Mouse (Mus musculus) kidney, adult 18-20 months (tissue): ENCODE data around the gene Pam16.

Experiments
- DNase-seq: peaks from one replicate; pipeline ENCODE4 v3.0.0; 2021

Pam16 gene

DNA sequence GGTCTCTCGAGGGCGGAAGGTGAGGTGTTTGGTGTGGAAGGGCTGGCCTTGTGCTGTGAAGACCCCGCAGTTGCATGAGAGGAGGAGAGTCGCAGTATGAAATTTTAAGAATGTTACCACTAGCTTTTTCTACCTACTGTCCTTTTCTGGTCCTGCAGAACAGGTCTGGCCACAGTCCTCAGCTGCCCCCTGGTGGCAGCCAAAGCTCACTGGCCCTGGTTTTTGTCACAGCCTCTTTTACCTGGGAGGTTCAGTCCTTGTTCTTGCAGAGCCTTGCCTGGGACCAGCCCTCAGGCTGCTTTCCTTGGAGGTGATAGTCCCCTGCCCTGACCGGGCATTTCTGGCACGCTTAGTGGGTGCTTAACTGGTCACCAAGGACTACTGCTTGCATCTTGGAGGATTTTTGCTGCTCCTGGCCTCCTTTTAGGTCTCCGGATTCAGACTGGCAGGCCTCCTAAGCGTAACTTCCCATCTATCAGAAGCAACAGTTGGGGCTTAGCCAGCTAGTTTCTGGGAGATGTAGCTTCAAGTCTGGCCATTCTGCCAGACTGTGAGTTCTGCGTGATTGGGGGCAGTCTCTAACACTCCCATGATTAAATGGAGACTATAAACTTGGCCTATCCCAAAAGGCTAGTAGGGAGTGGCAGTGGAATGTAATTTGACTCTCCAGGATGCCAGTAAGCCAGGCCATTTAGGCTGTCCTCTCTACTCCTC is 16.8 kb downstream of the Pam16 start:
- peak; percentile 88 for DNase-seq

DNA sequence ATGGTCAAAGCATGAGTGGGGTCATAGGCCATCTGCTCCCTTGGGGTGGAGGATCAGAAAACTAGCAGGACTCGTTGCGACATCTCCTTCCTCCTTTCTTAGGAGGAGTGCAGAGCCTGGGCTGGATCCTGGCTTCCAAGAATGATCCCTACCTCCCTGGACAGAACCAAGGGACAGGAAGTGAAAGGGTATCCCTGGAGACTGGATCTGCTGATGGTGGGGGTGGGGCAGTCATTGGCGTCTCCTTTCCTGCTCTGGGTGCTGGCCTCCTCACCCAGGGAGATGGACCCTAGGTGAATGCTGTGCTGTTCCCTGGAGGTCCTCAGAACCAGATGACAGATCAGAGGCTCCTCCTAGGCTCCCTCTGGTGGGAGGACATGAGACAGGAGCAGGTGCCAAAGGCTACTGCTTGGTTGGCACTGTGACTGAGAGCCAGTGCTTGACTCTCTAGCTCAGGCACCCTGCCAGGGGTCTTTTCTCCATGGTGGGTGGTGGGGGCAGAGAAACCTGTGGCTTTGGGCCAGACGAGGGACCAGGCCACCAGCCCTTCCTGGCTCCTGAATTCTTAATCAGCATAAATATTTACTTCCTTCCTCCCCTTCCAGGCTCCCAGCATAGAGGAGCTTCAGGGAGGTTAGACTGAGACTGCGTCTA is 18.2 kb downstream of the Pam16 start:
- DNase-seq, result peak; percentile 78

DNA sequence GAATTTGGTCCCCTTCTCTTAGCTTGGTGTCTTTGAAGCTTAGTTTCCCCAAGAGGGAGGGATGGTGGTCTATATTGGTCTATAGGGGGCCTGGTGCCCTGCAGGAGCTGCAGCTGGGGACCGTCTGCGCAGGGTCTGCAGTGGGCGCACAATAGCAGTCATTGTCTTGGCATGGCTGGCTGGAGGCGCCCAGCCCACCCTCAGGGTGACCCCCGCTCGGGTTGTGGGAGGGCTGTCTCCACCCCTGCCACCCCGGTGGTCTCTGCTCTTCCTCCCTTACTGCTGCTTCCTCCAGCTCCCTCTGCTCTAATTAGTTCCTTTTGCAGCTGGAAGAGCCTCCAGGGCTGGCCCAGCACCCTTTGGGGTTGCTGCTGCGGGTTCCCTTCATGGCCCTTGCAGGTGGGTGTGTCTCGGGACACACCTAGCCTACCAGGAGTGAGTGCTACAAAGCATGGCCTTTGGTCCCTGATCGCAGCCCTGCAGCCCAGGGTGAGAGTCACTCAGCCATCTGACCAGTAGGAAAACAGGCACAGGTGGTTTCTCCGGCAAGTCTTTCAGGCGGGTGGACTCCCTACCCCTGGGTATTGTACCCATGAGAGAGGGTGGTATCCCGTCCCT is 19.2 kb downstream of the Pam16 start:
- DNase-seq, result peak; percentile 41

DNA sequence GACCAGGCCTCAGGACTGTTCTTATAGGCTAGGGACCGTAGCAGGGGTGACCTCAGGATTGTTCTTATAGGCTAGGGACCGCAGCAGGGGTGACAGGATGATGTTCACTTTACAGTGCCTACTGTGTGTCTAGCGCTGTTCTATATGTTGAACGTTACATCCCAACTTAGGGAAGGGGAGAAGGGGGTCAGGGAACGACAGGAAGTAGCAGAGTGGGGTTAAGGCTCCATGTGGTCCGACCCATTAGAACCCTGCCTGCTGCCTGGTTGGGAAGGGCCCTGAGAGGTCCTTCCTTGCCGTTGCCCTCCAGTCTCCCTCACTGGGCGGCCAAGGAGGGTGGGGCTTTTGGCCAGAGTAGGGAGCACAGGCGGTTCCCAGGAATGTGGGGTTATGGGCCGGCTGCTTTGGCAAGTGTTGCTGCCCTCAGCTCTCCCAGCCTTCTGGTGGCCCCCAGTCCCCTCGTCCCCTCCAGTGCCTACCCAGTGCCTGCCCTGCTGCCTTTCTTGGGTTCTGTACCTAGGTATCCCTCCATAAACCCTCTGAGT is 20.4 kb downstream of the Pam16 start:
- DNase-seq, result peak; percentile 59

DNA sequence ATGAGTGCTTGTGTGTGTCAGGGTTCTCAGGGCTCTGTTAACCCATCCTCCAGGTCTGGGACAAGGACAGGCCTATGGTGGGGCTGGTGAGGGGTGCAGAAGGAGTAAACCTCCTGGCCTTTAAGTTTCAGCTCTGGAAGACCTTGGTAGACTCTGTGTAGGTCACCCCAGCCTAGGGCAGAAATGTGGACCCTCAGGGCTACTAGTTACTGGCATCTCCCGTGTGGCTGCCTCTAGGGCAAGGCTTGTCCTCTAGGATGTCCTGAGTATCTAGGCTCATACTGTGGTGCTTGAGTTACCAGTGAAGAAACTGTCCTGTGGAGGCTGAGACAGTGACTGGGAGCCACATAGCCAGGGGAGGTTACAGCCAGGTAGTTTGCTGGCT is 21.3 kb downstream of the Pam16 start:
- no peak for DNase-seq

DNA sequence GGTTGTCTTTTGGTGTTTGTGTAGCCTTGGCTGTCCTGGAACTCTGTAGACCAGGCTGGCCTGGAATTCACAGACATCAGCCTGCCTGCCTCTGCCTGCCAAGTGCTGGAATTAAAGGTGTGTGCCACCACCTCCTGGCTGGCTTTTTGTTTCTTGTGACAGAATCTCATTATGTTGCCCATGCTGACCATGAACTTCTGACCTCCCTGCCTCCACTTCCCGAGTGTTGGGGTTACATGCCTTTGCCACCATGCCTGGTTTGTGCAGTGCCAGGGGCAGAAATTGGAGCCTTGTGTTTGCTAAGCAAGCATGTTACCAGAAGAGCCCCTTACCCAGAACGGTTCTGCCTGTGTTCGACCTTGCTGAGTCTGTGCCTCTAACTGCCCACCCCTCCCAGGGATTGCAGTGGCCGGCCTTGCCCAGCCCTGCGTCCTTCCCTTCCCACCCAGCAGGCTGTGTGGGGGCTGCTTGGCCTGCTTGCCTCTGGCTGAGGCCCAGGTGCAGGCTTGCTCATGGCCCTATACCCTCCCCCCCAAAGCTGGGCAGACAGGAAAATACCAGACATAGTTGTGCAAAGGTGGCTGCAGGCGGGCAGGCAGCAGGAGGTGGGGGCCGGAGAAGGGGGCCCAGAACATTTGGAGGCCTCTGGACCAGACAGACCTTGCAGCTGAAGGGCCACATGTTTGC is 21.9 kb downstream of the Pam16 start:
- DNase-seq, result peak; percentile 78

DNA sequence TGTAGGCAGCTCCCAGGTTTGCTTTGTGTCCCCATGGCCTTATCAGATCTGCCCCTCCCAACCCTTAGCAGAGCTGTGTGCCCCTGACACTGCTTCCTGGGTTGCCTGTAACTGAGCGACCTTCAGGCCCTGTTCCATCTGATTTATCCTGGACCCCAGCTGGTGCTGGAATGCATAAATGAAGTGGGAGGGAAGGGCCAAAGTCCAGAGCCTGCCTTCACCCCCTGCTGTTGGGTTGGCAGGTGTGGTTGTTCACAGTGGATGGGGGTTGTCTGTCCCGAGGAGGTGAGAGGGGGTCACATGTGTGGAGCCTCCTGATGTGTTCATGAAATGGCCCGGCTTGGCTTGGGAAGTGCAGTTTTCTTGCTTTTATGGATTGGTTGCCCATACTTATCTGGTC is 22.6 kb downstream of the Pam16 start:
- DNase-seq, result peak; percentile 88

DNA sequence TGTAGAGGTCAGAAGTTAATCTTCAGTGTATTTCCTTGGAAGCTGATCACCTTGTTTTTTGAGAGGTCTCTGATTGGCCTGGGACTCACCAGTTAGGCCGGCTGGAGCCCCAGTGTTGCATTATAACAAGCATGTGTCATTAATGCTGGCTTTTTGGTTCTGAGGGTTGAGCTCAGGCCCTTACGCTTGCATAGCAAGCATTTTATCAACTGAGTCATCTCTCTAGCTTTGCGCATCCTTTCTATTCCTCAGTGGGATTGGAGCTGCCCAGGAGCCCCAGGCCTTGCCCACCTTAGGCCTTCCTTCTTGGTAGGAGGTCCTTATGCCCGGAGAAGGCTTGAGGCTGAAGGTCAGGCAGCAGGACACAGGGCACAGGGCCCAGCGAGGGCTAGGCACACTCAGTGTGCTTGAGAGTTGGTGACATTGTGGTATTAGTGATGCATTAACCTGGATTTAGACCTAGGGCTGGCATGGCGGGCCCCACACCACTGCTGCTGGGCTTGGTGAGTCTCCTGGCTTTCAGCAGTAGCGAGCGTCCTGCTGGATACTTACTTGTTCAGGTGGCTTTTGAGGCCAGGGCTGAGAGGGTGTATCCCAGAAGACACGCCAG is 24.0 kb downstream of the Pam16 start:
- DNase-seq, result peak; percentile 83

DNA sequence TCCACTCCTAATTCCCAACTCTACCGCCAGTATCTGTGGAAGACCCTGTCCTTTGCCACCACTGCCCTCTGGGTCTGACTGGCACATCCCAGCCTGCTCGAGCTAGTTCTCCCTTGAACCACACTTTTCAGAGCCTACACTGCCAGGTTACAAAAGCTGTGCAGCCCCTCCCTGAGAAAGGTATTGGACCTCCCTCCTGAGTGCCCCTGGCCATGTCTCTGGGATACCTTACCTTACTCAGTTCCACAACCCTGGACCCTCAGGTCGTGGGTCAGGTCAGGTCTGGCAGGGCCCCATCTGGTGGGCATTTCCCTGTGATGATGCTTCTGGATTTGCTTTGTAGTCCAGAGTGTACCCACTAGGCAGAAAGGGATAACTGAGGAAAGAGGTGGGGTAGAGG is 25.2 kb downstream of the Pam16 start:
- no peak for DNase-seq

DNA sequence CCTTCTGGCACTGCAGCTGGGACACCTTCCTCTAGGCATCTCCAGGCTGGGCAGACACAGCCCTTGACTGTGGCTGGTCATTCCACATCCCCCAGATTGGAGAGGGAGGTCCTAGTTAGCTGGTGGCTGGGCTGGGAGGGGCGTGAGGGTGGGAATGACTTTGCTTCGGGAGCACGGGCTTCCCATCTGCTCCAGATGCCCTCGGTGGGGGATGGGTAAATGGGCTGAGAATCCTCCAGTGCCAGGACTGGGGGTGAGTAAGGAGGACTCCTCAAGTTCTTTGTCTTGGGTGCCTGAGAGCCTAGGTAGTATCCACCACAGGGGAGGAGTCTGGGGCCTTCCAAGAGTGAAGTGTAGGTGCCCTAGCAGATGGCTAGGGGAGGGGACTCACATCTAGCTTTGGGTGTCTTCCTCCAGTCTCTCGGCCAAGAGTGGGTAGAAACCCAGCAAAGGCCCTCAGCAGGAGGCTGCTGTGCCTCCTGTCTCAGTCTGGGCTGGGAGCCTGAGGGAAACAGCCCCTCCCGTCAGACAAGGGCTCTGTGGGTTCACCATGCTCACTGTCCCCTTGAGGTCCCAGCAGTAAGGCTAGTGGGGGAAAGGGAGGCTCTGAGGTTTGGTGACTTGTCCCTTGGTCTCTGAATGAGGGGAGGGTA is 25.8 kb downstream of the Pam16 start:
- peak; percentile 36 for DNase-seq

DNA sequence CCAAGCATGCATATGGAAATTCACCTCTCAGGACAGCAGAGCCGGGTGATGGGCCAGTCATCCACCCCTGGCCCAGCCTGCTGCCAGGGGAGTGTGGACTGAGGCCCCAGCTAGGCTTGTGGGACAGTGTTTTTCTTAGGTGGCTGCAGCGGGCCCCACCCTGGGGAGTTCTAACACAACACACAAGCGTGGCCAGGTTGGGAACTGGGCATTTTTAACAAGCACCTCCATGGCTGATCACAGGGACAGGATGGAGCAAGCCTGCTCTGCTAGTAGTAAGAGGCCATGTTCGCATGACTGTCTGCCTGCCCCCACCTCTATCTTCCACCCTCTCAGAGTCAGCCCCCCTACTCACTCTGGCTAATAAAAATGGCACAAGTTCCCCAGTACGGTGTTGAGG is 26.7 kb downstream of the Pam16 start:
- peak; percentile 8 for DNase-seq

DNA sequence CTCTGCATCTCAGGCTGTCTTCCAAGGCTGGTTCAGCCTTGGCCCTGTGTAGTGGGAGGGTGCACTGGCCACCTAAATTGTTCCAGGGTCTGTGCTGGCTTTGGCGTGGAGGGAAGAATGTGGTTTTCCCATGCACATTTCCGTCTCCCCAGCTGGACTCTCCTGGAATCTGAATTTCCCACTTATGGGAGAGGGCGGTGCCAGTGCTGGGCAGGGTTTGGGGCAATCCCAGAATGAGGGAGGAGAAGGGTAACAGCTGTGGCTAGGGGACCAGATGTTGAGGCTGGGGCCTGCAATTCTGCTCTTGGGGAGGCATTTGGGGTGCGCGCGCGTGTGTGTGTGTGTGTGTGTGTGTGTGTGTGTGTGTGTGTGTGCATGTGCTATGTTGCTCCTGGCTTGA is 27.5 kb downstream of the Pam16 start:
- DNase-seq, result peak; percentile 18

DNA sequence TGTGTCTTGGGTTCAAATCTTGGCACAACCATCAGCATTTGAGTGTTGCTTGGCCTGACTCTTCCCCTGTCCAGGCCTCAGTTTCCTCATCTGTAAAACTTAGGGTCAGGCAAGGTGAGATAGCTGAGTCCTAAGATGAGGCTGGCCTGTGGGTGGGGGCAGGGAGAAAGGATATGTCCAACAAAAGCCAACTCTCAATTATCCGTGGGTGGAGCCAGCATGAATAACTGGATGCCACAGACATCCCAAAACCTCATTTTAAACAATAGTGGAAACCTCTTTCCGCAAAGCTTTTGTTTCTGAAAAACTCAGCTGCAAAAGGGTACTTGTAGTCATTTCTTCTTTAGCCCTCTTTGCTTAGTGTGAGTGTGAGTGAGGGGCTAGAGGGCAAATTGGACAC is 28.0 kb downstream of the Pam16 start:
- no peak for DNase-seq

DNA sequence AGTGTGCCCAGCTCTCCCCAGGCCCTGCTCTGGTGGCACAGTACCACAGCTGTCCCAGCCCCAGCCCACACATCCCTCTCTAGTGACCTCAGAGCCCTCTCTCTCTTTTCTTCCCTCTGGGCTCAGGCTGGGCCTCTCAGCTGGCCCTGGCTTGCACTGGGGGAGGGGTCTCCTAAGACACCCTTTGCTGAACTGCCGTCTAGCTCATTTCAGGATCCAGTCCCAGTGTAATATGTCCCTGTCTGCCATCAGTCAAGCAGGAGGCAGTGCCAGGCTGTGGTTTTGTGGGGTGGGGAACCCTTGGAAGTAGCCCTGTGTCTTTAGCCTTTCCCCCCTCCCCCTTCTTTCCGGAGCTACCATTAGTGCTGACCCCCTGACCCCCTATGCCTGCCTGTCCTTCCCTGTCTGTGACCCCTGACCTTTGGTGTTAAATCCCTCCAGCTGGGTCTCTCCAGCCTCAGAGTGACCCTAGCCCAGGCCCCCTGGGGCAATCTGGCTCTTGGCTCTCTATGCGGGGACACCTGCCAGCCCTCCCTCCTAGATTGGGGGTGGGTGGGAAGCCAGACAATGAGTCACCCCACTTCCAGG is 28.6 kb downstream of the Pam16 start:
- DNase-seq, result no peak

DNA sequence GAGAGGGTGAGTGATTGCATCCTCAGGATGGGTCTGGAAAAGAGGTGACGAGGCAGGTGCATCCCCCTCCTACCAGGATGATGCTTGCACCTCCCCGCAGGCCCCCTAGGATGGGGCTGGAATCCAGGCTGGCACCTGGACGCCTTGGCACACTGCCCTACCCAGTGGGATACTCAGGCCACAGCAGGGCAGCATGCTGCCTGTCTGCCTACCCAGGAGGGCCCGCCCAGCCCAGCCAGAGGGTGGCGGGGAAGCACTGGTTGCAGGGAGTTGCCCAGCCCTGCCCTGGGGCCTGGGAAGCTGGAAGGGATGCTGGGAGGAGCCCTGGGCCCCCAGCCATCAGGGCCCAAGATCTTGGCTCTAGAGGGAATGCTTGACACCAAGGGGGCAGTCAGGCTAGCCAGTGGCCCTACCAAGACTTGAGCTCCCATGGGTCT is 29.2 kb downstream of the Pam16 start:
- peak; percentile 84 for DNase-seq

DNA sequence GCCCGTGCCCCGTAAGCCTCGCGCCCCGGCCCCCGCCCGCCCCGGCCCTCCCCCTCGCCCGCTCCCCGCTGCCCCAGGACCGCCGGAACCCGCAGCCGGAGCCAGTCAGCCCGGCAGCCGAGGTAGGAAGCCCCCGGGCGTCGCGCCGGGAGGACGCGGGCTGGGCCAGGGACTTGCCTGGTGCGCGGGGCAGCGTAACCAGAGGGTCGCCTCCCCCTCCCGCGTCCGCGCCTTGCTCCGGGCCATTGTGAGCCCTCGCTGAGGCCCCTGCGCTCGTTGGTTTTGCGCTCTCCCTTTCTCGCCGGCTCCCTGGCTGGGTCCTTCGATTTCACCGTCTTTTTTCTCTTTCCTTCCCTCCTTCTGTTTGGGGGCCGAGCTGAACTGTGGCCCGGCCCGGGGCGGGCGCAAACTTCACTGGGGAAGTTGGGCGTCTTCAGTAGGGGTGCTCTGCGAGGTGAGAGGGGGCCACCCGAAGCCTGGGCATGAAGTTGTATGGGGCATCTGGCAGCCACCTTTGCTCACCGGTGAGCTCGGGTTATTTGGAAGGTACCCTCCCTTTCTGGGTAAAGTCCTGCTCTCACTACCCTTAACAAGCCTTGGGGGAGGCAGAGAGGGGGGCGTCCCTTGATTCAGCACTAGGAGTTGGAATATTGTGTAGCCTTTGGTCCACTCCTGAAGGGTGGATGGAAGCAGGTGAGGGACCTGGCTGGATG is 29.8 kb downstream of the Pam16 start:
- DNase-seq, result no peak

DNA sequence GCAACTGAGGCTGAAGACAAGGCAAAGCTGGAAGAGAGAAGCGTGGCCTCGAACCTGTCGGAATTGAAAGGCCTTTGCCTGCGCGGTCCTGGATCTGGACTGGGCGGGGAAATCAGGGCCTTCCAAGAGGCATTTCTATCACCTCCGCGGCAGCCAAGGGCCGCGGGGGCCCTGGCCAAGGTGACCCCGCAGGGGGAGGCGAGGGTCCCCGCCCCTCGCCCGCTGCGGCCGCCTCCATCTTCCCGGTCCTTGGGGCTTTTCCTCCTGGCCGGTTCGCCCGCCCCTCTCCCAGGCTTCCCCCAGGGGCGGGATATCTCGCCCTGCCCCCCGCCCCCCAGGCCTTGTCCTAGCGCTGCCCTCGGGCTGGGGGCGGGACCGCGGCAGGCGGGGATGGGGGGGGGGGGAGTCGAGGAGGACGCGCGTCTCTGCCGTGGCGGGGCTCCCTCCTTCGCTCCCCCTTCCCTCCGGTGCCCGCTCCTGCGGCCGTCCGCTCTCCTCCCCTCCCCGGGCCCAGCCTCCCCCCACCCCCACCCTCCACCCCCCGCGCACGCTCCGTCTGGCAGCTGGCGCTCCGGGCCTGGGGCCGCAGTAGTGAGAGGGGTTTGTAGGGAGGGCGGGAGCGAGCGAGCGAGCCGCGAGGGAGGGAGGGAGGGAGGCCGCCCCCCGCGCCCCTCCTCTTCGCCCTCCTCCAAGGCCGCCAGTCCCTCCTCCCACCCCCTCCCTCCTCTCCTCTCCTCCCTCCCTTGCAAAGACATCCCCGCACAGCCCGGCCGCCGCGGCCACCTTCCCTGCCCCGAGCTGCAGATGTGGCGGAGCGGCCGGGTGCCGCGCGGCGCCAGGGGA is 30.6 kb downstream of the Pam16 start, which contains the start of gene Glis2:
Gene Glis2, plus strand, starts transcription at position 743 of the 843 bp plus-strand sequence.
- DNase-seq, result peak; percentile 81

DNA sequence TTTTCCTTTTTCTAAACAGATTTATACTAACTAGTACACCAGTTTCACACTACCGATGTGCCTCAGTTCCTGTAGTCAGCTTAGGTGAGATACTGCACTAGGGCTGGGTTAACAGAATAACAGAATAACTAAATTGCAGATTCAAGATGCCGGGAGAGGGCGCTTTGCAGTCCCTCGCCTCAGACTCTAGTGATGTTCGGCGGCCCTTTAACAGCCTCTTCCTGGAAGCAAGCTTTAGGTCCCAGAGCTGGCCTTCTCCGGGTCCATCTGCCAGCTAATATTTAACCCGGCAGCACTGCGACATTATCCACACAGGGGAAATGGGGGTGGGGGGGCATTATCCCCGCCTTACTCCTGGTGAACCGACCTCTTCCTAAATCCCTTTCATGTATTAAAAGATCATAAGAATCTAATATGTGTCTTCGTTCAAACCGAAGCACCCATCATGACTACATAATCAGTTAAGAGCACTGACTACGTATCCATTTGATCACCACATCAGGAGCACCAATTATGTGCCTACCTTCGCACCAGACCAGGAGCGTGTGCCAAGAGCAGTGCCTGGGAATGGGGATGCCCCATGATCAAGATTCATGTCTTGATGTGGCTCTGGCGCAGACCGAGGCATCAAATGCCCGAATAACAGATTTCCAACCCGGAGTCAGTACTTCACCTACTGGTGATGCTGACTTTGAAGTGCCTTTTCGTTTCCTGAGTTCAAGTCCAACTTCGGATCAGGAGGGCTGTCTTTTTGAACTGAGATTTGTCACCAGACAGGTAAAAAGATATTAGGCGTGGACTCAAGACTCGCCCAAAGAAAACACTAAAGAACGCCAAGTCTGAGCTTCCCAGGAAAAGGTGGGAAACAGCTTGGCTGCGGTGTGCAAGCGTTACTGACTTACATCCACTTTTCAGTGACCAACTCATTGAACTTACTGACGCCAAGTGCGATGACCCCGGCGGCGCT is 31.6 kb downstream of the Pam16 start:
- peak; percentile 81 for DNase-seq

DNA sequence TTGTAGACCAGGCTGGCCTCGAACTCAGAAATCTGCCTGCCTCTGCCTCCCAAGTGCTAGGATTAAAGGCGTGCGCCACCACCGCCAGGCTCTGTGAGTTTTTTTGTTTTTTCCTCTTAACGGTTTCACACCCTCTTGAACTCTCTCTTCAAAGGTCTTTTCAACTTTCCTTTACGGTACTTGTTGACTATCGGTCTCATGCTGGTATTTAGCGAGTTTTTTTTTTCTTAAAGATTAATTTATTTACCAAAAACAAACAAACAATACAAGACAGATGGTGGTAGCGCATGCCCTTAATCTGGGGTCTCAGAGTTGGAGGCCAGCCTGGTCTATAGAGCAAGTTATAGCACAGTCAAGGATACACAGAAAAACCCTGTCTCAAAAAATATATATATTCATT is 34.6 kb downstream of the Pam16 start:
- no peak for DNase-seq
